Mouse (Mus musculus) ES-E14 (cell line): ENCODE measurements at regions not wholly inside any gene's neighbourhood (a gene's known extent, or its start where the extent isn't known, plus 50 kb on each side); places are given as distances from the start of the nearest gene placed in this dataset.

Source experiments
- CHD2 ChIP-seq: IDR thresholded peaks from 2 replicates; pipeline ENCODE4 v1.6.1; 2014; ENCODE audit warnings: mild to moderate bottlenecking, low read depth, low read length, inconsistent platforms
- HCFC1 ChIP-seq: IDR thresholded peaks from 2 replicates; pipeline ENCODE4 v1.6.1; 2012; ENCODE audit warnings: low read length, inconsistent platforms, borderline replicate concordance; ENCODE audit not compliant: insufficient read depth
- ZC3H11A ChIP-seq: IDR thresholded peaks from 2 replicates; pipeline ENCODE4 v1.6.1; 2012; ENCODE audit warnings: low read depth, mild to moderate bottlenecking, inconsistent platforms, low read length, borderline replicate concordance
- ZNF384 ChIP-seq: IDR thresholded peaks from 2 replicates; pipeline ENCODE4 v1.6.1; 2012; ENCODE audit warnings: low read depth, low read length, inconsistent platforms

GRCm38 (mm10) chr16:77236509-77237271 is 223.2 kb downstream of the Usp25 start:
- TF ChIP-seq CHD2 (no peak), ZNF384 (no peak), HCFC1 (no peak), ZC3H11A (no peak)
